Mouse (Mus musculus) brain, embryonic 14.5 days (tissue): ENCODE measurements around the gene Gimap3.

Experiments
- CTCF ChIP-seq: fragments of 200-500 bp; IDR thresholded peaks from 2 replicates; pipeline ENCODE4 v1.5.1; 2012; ENCODE audit warnings: inconsistent platforms, mild to moderate bottlenecking, moderate library complexity, borderline replicate concordance; ENCODE audit not compliant: insufficient read depth, insufficient read length; ENCODE audit errors: extremely low read depth
- POLR2A ChIP-seq: fragments of 200-500 bp; IDR thresholded peaks from 2 replicates; pipeline ENCODE4 v1.6.1; 2012; ENCODE audit warnings: mild to moderate bottlenecking, inconsistent platforms, borderline replicate concordance; ENCODE audit not compliant: poor library complexity, insufficient read depth, insufficient read length, severe bottlenecking; ENCODE audit errors: extremely low read depth

DNA sequence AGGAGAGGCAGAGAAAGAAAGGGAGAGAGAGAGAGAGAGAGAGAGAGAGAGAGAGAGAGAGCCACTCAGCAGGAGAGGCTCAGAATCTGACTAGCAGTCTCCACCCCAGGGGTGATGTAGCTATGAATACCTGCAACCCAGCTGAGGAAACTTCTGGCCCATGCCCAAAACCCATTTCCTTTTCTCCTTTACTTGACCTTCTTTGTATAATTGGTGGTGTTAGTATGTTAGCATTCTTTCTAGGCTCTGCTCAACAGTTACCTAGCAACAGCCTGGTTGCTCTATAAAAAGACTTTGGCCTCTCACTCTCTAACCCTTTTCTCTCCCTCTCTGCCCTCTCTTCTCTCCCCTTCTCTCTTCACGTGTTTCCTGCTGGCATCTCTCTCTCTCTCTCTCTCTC lies 45.2 kb downstream of the Gimap3 start:
- TF ChIP-seq CTCF (no peak), POLR2A (no peak)
